Mouse (Mus musculus) embryonic fibroblast, embryonic 13.5 days (primary cell): ENCODE data around the gene Lyrm4.

ENCODE experiments used
- CTCF ChIP-seq: IDR thresholded peaks from 2 replicates; pipeline ENCODE4 v1.5.1; 2011; ENCODE audit warnings: mild to moderate bottlenecking, control low read depth, low read length, moderate library complexity, borderline replicate concordance; ENCODE audit not compliant: insufficient read depth
- POLR2A ChIP-seq: IDR thresholded peaks from 2 replicates; pipeline ENCODE4 v1.6.1; 2011; ENCODE audit warnings: low read depth, mild to moderate bottlenecking, control low read depth, low read length, moderate library complexity

GRCm38 (mm10) chr13:36000798-36001197, 116.5 kb downstream of the Lyrm4 start:
- no peak for TF ChIP-seq POLR2A
- TF ChIP-seq CTCF: no peak
